Mouse (Mus musculus) forebrain, embryonic 14.5 days (tissue): ENCODE measurements around the gene Pard3b. TPM values are rescaled to one million over a fixed set of nuclear protein-coding genes. Genes with fewer than 3 reads are reported as not detected.

Source experiments
- ATAC-seq: fragments of 200-750 bp; cut with Nextera tagmentation; 2 replicates; pipeline ENCODE4 v1.8.0; 2017; ENCODE audit warnings: mild to moderate bottlenecking, moderate library complexity
- DNase-seq: peaks from one replicate; pipeline ENCODE4 v3.0.0-alpha.2; 2015; ENCODE audit warnings: low spot score
- H3K27ac ChIP-seq: fragments of 300-500 bp; sonication (generic); 2 replicates; pipeline ENCODE4 v1.5.1; 2014; ENCODE audit warnings: low read depth, mild to moderate bottlenecking, control low read depth, low read length, moderate library complexity
- H3K27me3 ChIP-seq: fragments of 300-500 bp; sonication (generic); replicated peaks from 2 replicates; pipeline ENCODE4 v1.6.1; 2014; ENCODE audit warnings: low read length, control low read depth, mixed read lengths; ENCODE audit not compliant: control insufficient read depth, insufficient read depth
- H3K36me3 ChIP-seq: fragments of 300-500 bp; sonication (generic); 2 replicates; pipeline ENCODE4 v1.6.1; 2014; ENCODE audit warnings: low read length, control low read depth; ENCODE audit not compliant: control insufficient read depth, insufficient read depth
- H3K4me1 ChIP-seq: fragments of 300-500 bp; sonication (generic); 2 replicates; pipeline ENCODE4 v1.6.1; 2014; ENCODE audit warnings: antibody characterized with exemption, low read length, control low read depth; ENCODE audit not compliant: control insufficient read depth, insufficient read depth
- H3K4me2 ChIP-seq: fragments of 300-500 bp; sonication (generic); 2 replicates; pipeline ENCODE4 v1.6.1; 2014; ENCODE audit warnings: mild to moderate bottlenecking, control low read depth, low read length
- H3K4me3 ChIP-seq: fragments of 300-500 bp; sonication (generic); 2 replicates; pipeline ENCODE4 v1.5.1; 2014; ENCODE audit warnings: low read depth, low read length, control low read depth
- H3K9ac ChIP-seq: fragments of 300-500 bp; sonication (generic); 2 replicates; pipeline ENCODE4 v1.6.1; 2014; ENCODE audit warnings: mild to moderate bottlenecking, low read length, control low read depth, moderate library complexity
- H3K9me3 ChIP-seq: fragments of 300-500 bp; sonication (generic); replicated peaks from 2 replicates; pipeline ENCODE4 v1.6.1; 2016; ENCODE audit warnings: low read length, control low read depth, mixed read lengths; ENCODE audit not compliant: control insufficient read depth
- WGBS: fragments of 180-500 bp; shearing (Covaris S2); extraction: QIAGEN DNeasy Blood & Tissue Kit; methylation state at CpG from one replicate; pipeline ENCODE4 v1.1.7; 2014; 5-methylcytosine and 5-hydroxymethylcytosine counted together
- polyA plus RNA-seq: library from polyadenylated mRNA; unstranded; fragments of >200 nt; fragmentation: Nextera tagmentation; extraction: Ambion mirVana; gene quantifications from 2 replicates; pipeline ENCODE4 v1.2.1, GENCODE M21; 2014

The Pard3b gene
- polyA plus RNA-seq, 1 experiment from 2014 or later = 4.3 TPM

DNA sequence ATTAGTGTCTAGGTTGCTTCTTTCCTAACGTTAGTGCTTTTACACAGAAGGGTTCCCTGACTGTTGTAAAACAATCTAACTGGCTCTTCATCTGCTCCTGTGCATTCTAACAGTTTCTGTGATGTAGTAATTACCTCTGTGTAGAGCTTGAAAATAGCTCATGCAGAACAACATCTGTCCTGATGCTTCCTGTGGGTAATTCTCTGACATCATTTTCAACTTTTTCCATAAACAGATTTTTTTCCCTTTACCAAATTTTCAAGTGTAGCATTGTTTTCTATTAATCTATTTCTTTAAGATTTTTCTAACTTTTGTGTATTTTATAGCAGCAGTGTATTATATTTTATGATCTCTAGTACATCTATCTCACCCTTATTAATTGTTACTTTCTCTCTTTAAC lies 917.2 kb downstream of the Pard3b start:
- WGBS = 45% methylated on average over 1 of the region's 1 CpGs
- no peak overlapping the region for H3K27ac ChIP-seq
- no peak overlapping the region for H3K9ac ChIP-seq
- H3K4me3 ChIP-seq = no peak overlapping the region
- H3K9me3 ChIP-seq = no peaks in the 10 kb centered on the region
- no peak for ATAC-seq
- 0 out of 2 replicates have a peak, but pooled peaks cover 2% of the 10 kb centered on the region for H3K4me1 ChIP-seq
- H3K4me2 ChIP-seq = no peak overlapping the region
- H3K36me3 ChIP-seq = no peaks in the 10 kb centered on the region
- no peak for DNase-seq
- H3K27me3 ChIP-seq = no peaks in the 10 kb centered on the region

DNA sequence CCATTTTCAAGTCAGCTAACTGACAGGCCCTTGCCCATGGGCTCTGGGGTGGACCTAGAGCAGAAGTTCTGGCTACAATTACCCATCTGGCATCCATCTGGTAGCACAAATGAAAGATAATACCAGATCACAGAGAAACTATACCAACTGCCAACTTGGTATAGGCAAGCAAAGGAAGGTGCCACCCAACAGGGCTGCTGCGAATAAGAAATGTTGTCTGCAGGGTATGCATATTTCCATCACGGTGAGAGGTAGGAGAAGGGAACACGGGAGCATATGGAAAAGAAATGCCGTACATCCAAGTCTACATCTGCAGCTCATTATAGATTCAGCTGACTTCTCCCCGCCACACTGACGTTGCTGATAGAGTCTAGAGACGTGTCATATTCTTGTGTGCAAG lies 924.4 kb downstream of the Pard3b start:
- H3K9ac ChIP-seq = no peak overlapping the region
- H3K4me3 ChIP-seq = no peak overlapping the region
- no peaks in the 10 kb centered on the region for H3K27me3 ChIP-seq
- H3K4me1 ChIP-seq = peaks cover 18% of the 10 kb centered on the region; the same call in 1 of the 2 replicates
- H3K27ac ChIP-seq = peak overlapping the region; percentile 63; the same call in 1 of the 2 replicates
- 66% methylated on average over 7 of the region's 7 CpGs for WGBS
- H3K4me2 ChIP-seq = no peak overlapping the region
- peak; percentile 70 for DNase-seq
- H3K9me3 ChIP-seq = no peaks in the 10 kb centered on the region
- no peaks in the 10 kb centered on the region for H3K36me3 ChIP-seq
- ATAC-seq = peak; percentile 71

DNA sequence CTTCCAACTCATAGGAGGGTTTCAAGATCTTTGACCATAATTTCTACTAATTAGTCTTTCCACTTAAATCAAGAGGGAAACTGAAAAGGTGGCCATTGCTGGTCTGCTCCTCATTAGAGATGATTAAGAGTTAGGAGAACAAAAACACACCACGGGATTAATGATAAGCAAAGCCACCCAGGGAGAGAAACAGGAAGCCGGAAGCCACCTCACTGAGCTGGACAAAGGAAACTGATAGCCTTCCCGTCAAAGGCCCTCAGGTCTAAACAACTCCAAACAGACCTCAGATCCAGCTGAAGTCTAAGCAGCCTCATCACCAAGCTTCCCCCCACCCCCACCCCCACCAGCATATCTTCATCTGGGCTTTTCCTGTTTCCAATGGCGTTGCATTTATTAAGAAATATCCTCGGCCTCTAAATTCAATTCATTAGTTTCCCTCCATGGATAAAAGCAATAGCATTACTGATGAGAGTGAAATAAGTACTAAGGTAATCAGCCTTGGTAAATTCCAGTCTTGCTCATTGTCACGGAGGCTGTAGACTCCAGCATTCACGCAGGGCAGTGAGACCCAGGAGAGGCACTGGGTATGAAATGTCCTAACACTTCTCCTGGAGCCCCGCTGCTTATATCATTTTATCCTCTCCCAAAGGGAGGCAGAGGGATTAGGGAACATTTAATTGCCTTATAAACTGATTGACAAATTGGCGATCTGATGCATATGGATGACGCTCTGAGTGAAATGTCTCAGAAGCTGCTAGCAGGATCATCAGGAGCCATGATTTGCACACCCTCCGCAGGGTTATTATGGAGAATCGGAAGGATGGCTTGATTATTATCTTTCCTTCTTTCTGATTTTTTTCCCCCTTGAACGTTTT lies 925.9 kb downstream of the Pard3b start:
- H3K9me3 ChIP-seq = no peaks in the 10 kb centered on the region
- no peak overlapping the region for H3K9ac ChIP-seq
- peak; percentile 66 for DNase-seq
- H3K4me1 ChIP-seq = peaks cover 18% of the 10 kb centered on the region; the same call in 1 of the 2 replicates
- H3K27ac ChIP-seq = peak overlapping the region; percentile 75
- peak overlapping the region; percentile 18 for H3K4me2 ChIP-seq
- H3K27me3 ChIP-seq = no peaks in the 10 kb centered on the region
- 12% methylated on average over 13 of the region's 13 CpGs for WGBS
- no peak overlapping the region for H3K4me3 ChIP-seq
- no peaks in the 10 kb centered on the region for H3K36me3 ChIP-seq
- peak; percentile 38; the same call in 1 of the 2 replicates for ATAC-seq

DNA sequence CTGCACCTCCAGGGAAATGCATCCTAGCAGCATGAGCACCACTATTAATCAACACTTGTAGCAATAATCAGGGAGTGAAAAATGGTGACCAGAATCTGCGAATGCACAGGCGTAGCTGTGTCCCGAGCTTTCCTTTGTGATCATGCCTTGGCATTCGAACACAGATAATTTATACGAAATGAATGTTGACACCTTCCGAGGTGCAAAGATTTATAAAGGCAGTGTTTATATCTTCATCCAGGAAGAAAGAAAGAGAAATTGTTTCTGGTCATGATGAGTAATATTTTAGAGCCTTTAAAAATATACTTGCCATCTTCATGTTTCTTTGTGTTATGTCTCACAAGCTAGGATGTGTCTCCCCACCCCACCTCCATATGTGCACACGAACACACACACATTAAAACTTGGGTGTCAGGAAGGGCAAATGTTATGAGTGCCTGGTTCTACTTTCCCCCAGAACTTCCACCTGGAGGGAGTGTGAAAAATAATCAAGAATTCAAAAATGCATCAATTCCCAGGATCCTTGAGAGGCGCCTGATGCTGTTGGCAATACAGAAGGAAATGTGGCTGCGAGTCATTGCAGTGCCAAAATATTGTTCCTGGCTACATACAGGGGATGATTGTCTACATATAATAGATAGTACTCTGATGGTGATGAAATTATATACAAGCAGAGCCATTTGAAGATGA lies 926.6 kb downstream of the Pard3b start:
- ATAC-seq = peak; percentile 38; the same call in 1 of the 2 replicates
- Histone ChIP-seq H3K27ac (peak overlapping the region; percentile 75), H3K36me3 (no peaks in the 10 kb centered on the region), H3K4me1 (peaks cover 18% of the 10 kb centered on the region; the same call in 1 of the 2 replicates), H3K27me3 (no peaks in the 10 kb centered on the region), H3K4me3 (no peak overlapping the region), H3K9ac (no peak overlapping the region), H3K4me2 (peak overlapping the region; percentile 18), H3K9me3 (no peaks in the 10 kb centered on the region)
- DNase-seq = peak; percentile 53
- WGBS = 49% methylated on average over 9 of the region's 9 CpGs

DNA sequence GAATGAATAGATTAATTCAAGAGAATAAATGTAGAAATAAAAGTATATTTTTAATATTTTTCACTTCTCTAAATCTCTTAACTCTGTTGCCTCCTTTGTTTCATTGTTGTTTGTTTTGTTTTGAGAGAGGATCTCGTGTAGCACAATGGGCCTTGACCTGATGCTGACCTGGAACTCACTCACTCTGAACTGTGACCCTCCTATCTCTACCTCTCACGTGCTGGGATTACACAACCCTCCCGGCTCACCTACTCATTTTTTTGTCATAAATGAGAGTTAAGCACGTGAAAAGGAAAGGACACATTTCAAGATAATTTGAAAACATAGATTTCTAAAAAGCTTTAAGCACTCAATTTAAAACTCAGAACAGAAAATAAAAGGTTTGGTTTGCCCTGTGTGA lies 928.0 kb downstream of the Pard3b start:
- no peak for DNase-seq

DNA sequence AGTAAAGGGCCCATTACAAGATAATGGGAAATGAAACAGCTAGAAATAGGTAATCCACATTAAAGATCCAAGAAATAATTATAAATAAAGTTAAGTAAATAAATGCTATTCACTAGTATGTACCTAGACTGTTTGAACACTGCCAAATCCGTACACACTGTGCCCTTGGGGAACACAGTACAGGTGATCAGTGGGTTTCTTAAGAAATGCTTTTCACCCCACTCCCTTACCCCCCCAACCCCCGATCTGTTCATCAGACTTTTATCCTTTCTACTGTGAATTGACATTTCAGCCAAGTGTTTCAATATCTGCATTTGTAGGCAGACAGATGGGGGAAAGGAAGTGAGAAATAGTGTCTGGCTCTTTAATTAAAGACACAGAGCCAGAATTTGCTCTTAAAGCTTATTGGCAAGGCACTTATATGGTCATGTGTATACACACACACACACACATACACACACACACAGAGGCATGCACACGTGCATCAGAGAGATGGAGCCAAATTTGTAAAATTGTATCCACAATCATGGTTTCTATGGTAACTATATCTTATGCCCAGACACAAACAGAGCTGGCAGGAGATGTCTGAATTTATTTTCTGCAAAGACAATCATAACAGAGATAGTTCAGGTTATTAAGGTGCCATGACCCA lies 938.4 kb downstream of the Pard3b start:
- Histone ChIP-seq H3K4me1 (0 out of 2 replicates have a peak, but pooled peaks cover 2% of the 10 kb centered on the region), H3K4me2 (no peak overlapping the region), H3K9ac (no peak overlapping the region), H3K9me3 (no peaks in the 10 kb centered on the region), H3K36me3 (no peaks in the 10 kb centered on the region), H3K27ac (no peak overlapping the region), H3K27me3 (no peaks in the 10 kb centered on the region), H3K4me3 (no peak overlapping the region)
- peak; percentile 85 for DNase-seq
- WGBS = 56% methylated on average over 3 of the region's 3 CpGs
- ATAC-seq = peak; percentile 86

More for the DNA sequence above, 928.0 kb downstream of the Pard3b start:
- Histone ChIP-seq H3K4me3 (no peak overlapping the region), H3K27me3 (no peaks in the 10 kb centered on the region), H3K4me2 (no peak overlapping the region), H3K9me3 (no peaks in the 10 kb centered on the region), H3K4me1 (peaks cover 18% of the 10 kb centered on the region; the same call in 1 of the 2 replicates), H3K36me3 (no peaks in the 10 kb centered on the region), H3K27ac (no peak overlapping the region), H3K9ac (no peak overlapping the region)
- ATAC-seq = no peak
- 30% methylated on average over 4 of the region's 4 CpGs for WGBS

DNA sequence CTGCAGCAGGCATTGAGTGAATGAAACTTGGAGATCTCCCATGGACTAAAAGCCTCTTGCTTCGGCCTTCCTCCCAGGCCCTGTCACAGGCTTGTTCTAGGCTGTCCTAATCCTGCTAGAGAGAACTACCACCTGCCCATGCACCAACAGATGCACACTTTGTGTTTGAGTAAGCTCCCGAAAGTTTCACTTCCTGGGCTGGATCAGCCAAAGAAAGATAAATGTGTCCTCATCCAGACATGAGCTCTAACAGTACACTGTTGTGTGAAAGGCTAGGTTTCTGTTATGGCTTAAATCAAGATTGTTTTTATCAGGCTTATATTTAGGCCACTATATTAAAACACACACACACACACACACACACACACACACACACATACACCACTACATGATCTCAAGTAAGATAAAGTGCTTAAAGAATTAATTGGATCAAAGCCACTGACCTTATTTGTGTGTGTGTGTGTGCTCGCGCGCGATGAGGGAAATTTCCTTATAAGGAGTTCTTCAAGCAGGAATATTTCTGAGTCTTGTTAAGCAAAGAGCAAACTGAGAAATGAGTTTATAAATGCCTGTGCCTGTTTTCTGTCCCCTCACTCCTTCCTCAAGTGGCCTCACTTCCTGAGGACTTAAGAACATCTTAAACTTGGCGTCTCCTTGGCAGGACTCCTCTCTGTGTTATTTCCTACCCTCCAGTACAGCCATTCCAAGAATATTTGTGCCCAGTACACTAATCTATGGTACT lies 940.6 kb downstream of the Pard3b start:
- H3K36me3 ChIP-seq = no peaks in the 10 kb centered on the region
- no peak overlapping the region for H3K9ac ChIP-seq
- H3K4me2 ChIP-seq = no peak overlapping the region
- DNase-seq = no peak
- no peak overlapping the region for H3K4me3 ChIP-seq
- H3K9me3 ChIP-seq = no peaks in the 10 kb centered on the region
- H3K27me3 ChIP-seq = no peaks in the 10 kb centered on the region
- WGBS = 74% methylated on average over 7 of the region's 7 CpGs
- H3K4me1 ChIP-seq = no peaks in the 10 kb centered on the region
- H3K27ac ChIP-seq = no peak overlapping the region
- no peak for ATAC-seq

DNA sequence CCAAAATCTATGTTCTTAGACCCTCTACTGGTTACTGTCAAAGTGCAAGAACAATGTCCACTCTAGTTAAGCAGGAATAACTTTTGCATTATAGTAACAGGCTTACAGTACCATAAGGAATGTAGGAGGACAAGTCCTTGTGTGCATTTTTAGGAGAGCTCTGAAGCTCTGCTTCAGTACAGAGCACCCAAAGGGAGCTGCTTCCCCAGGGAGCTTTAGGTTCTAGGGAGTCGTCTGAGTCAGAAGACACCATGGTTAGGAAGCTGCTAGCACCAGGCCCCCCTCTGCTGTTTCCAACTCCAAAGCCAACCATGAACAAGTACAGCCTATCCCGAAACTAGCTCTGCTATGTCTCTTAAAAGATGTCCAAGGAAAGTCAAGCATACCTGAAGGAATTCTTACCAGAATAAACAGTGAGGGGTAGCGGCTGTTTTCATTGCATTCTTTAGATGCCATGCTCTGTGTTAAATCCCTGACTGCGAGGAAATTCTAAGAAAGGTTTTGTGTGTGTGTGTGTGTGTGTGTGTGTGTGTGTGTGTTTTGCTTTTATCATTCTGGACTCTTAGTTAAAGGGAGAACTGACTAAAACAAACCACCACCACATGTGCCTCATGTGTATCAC lies 941.8 kb downstream of the Pard3b start:
- no peaks in the 10 kb centered on the region for H3K4me1 ChIP-seq
- H3K27ac ChIP-seq = no peak overlapping the region
- H3K36me3 ChIP-seq = no peaks in the 10 kb centered on the region
- no peak overlapping the region for H3K4me2 ChIP-seq
- no peaks in the 10 kb centered on the region for H3K27me3 ChIP-seq
- DNase-seq = no peak
- H3K9me3 ChIP-seq = no peaks in the 10 kb centered on the region
- ATAC-seq = no peak
- WGBS = 57% methylated on average over 4 of the region's 4 CpGs
- no peak overlapping the region for H3K4me3 ChIP-seq
- no peak overlapping the region for H3K9ac ChIP-seq
